Mouse (Mus musculus) liver, embryonic 13.5 days (tissue): ENCODE data around the gene Acpp. TPM values are rescaled to one million over a fixed set of nuclear protein-coding genes. Genes with fewer than 3 reads are reported as not detected.
"Not testable (repeated sequence)": the region's sequence is repeated elsewhere in the genome, so short reads cannot be mapped to it uniquely, and the experiment has no call there.

Experiments
- ATAC-seq: fragments of 200-750 bp; cut with Nextera tagmentation; 2 replicates; pipeline ENCODE4 v1.8.0; 2017; ENCODE audit warnings: low read depth, mild to moderate bottlenecking, moderate number of reproducible peaks, moderate library complexity
- DNase-seq: peaks from one replicate; pipeline ENCODE4 v3.0.0; 2022
- H3K27ac ChIP-seq: fragments of 300-500 bp; sonication (generic); 2 replicates; pipeline ENCODE4 v1.5.1; 2015; ENCODE audit warnings: moderate library complexity, mild to moderate bottlenecking, inconsistent platforms
- H3K27me3 ChIP-seq: fragments of 300-500 bp; sonication (generic); 2 replicates; pipeline ENCODE4 v1.6.1; 2015; ENCODE audit warnings: mild to moderate bottlenecking, inconsistent platforms
- H3K36me3 ChIP-seq: fragments of 300-500 bp; sonication (generic); 2 replicates; pipeline ENCODE4 v1.6.1; 2015; ENCODE audit warnings: mild to moderate bottlenecking, inconsistent platforms
- H3K4me1 ChIP-seq: fragments of 300-500 bp; sonication (generic); replicated peaks from 2 replicates; pipeline ENCODE4 v1.6.1; 2015; ENCODE audit warnings: inconsistent platforms
- H3K4me2 ChIP-seq: fragments of 300-500 bp; sonication (generic); 2 replicates; pipeline ENCODE4 v1.6.1; 2015; ENCODE audit warnings: inconsistent platforms, mild to moderate bottlenecking, moderate library complexity
- H3K4me3 ChIP-seq: fragments of 300-500 bp; sonication (generic); replicated peaks from 2 replicates; pipeline ENCODE4 v1.5.1; 2015; ENCODE audit warnings: mild to moderate bottlenecking, inconsistent platforms
- H3K9ac ChIP-seq: fragments of 300-500 bp; sonication (generic); 2 replicates; pipeline ENCODE4 v1.6.1; 2015; ENCODE audit warnings: mild to moderate bottlenecking, inconsistent platforms
- H3K9me3 ChIP-seq: fragments of 300-500 bp; sonication (generic); replicated peaks from 2 replicates; pipeline ENCODE4 v1.6.1; 2016; ENCODE audit warnings: inconsistent platforms
- WGBS: fragments of 180-500 bp; shearing (Covaris S2); methylation state at CpG from one replicate; pipeline ENCODE4 v1.1.7; 2015; ENCODE audit not compliant: insufficient replicate concordance; 5-methylcytosine and 5-hydroxymethylcytosine counted together
- polyA plus RNA-seq: library from polyadenylated mRNA; unstranded; fragments of >200 nt; fragmentation: Nextera tagmentation; extraction: Ambion mirVana; gene quantifications from 2 replicates; pipeline ENCODE4 v1.2.1, GENCODE M21; 2015

Acpp gene
- 0.07 and 0.14 TPM in 2 replicates for polyA plus RNA-seq

DNA sequence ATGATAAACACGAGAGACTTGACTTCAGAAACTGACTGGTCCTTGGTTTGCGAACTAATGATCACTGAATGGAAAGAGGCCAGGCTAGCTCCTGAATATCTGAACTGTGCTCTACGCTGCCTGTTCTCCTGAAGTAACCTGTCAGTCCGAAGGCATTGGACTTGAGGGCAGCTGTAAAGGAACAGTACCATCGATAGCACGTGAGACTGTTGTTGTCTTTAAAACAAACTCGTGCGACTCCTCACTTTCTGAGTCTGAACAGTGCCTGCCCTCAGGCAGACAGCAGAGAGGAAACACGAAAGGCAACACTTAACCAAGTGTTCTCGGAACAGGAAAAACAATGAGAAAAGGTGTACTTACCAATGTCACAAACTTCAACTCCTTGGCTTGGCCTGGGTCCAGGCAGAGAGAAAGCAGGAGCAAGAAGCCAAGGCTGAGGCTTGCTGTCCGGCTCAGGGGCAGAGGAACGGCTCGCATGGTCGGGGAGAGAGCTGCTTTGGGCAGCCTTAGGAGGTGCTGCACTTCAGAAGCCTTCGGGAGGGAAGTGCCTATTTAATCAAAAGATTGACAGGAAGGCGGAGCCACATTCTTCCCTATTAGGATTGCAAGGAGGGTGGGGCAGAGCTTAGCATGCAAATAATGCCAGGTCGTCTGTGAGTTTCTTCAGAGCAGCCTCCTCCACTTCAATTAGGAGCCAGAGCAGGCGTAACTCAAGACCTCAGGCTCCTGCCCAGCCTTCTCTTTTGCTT lies at the start of gene Acpp:
Gene Acpp, minus strand, starts transcription at position 566 of the 749 bp plus-strand sequence.
- Histone ChIP-seq H3K36me3 (no peaks in the 10 kb centered on the region), H3K4me2 (peak within 1 kb of the TSS; percentile 41), H3K4me3 (peak within 1 kb of the TSS; percentile 14; the same call in 1 of the 2 replicates), H3K27me3 (no peaks in the 10 kb centered on the region), H3K27ac (no peak within 1 kb of the TSS), H3K9ac (no peak within 1 kb of the TSS), H3K4me1 (0 out of 2 replicates have a peak, but pooled peaks cover 4% of the 10 kb centered on the region), H3K9me3 (no peaks in the 10 kb centered on the region)
- peak; percentile 29 for DNase-seq
- 19% methylated on average over 18 of the region's 18 CpGs for WGBS
- ATAC-seq, result peak; percentile 41; the same call in 1 of the 2 replicates

GRCm38 (mm10) chr9:104382571-104383170 lies 45.1 kb upstream of the Acpp start:
- 59% methylated on average over 6 of the region's 6 CpGs for WGBS
- ATAC-seq, result no peak

GRCm38 (mm10) chr9:104379532-104380162 lies 42.1 kb upstream of the Acpp start:
- Histone ChIP-seq H3K27me3 (no peaks in the 10 kb centered on the region), H3K27ac (no peak overlapping the region), H3K4me3 (no peak overlapping the region), H3K4me2 (no peak overlapping the region), H3K9me3 (no peaks in the 10 kb centered on the region), H3K4me1 (no peaks in the 10 kb centered on the region), H3K9ac (no peak overlapping the region), H3K36me3 (no peaks in the 10 kb centered on the region)
- 37% methylated on average over 9 of the region's 9 CpGs for WGBS
- ATAC-seq (no peak), DNase-seq (no peak)

More at GRCm38 (mm10) chr9:104382571-104383170, 45.1 kb upstream of the Acpp start:
- Histone ChIP-seq H3K9ac (no peak overlapping the region), H3K4me2 (no peak overlapping the region), H3K4me1 (no peaks in the 10 kb centered on the region), H3K4me3 (no peak overlapping the region), H3K27ac (no peak overlapping the region), H3K36me3 (no peaks in the 10 kb centered on the region), H3K27me3 (no peaks in the 10 kb centered on the region), H3K9me3 (no peaks in the 10 kb centered on the region)
- no peak for DNase-seq

DNA sequence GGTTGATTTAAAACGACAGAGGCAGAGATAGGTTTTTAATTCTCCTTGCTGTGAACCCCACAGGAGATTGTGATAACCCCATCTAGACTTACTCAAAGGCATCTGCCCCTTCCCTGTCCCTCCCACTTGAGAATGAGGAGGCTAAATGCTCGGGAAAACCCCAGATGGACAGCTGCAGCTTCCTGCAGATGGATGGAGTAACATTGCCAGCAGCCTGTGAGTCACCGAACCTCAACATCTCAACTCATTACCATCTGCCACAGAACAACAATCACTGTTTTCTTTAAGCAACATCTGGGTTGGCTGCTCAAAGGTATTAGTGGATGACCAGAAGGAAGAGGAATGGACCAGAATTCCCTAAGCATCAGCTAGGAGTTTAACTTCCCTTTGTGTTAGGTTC lies 38.0 kb upstream of the Acpp start:
- 30% methylated on average over 3 of the region's 3 CpGs for WGBS
- no peaks in the 10 kb centered on the region for H3K9me3 ChIP-seq
- no peak overlapping the region for H3K27ac ChIP-seq
- no peak overlapping the region for H3K9ac ChIP-seq
- H3K4me3 ChIP-seq, result no peak overlapping the region
- H3K4me2 ChIP-seq, result no peak overlapping the region
- no peaks in the 10 kb centered on the region for H3K36me3 ChIP-seq
- no peak for DNase-seq
- H3K4me1 ChIP-seq, result no peaks in the 10 kb centered on the region
- ATAC-seq, result no peak
- no peaks in the 10 kb centered on the region for H3K27me3 ChIP-seq

DNA sequence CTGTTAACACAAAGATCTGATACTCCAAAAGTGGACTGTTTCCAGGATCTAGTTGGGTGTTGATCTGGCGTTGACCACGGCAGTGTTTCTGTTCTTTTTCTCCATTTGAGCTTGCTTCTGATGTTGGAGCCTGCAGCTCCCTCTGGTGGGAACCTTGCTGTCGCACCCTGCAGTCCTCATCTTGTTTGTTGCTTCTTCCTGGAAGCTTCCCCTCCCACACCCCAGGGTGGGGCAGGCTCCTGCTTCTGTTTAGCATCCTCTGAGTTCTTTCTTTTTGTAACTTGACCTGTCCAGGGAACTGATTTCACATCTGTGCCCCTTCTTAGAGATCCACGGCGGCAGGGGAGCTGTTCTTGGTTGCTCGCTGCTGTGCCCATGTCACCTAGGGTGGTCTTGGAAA lies 35.7 kb upstream of the Acpp start:
- 23% methylated on average over 6 of the region's 6 CpGs for WGBS
- ATAC-seq, result no peak
- H3K27me3 ChIP-seq, result no peaks in the 10 kb centered on the region

GRCm38 (mm10) chr9:104366983-104367382 lies 29.4 kb upstream of the Acpp start:
- ATAC-seq (no peak), DNase-seq (no peak)
- 61% methylated on average over 2 of the region's 2 CpGs for WGBS
- no peaks in the 10 kb centered on the region for H3K27me3 ChIP-seq
- no peak overlapping the region for H3K27ac ChIP-seq
- H3K4me1 ChIP-seq, result no peaks in the 10 kb centered on the region
- no peaks in the 10 kb centered on the region for H3K36me3 ChIP-seq
- H3K4me2 ChIP-seq, result no peak overlapping the region
- no peaks in the 10 kb centered on the region for H3K9me3 ChIP-seq
- no peak overlapping the region for H3K4me3 ChIP-seq
- H3K9ac ChIP-seq, result no peak overlapping the region

More for the DNA sequence above, 35.7 kb upstream of the Acpp start:
- H3K9me3 ChIP-seq, result no peaks in the 10 kb centered on the region
- H3K4me3 ChIP-seq, result no peak overlapping the region
- no peaks in the 10 kb centered on the region for H3K36me3 ChIP-seq
- H3K4me1 ChIP-seq, result no peaks in the 10 kb centered on the region
- H3K27ac ChIP-seq, result no peak overlapping the region
- H3K4me2 ChIP-seq, result no peak overlapping the region
- DNase-seq, result peak; percentile 8
- no peak overlapping the region for H3K9ac ChIP-seq

DNA sequence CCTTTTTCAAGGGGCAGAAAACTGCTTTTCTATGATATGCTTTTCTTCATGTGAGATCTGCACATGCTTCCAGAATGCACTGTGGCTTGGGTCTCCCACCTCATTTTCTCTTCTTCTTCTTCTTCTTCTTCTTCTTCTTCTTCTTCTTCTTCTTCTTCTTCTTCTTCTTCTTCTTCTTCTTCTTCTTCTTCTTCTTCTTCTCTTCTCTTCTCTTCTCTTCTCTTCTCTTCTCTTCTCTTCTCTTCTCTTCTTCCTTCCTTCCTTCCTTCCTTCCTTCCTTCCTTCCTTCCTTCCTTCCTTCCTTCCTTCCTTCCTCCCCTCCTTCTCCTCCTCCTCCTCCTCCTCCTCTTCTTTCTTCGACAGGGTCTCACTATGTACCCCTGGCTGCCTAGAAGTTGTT lies 24.4 kb upstream of the Acpp start:
- H3K36me3 ChIP-seq, H3K4me3 ChIP-seq, DNase-seq, H3K27ac ChIP-seq, H3K27me3 ChIP-seq, H3K9ac ChIP-seq, H3K4me2 ChIP-seq, H3K9me3 ChIP-seq, H3K4me1 ChIP-seq, ATAC-seq: not testable (repeated sequence)
- WGBS, result 38% methylated on average over 1 of the region's 1 CpGs

- DNase-seq (no peak), ATAC-seq (no peak)
- Histone ChIP-seq H3K27me3 (no peaks in the 10 kb centered on the region), H3K9ac (no peak overlapping the region), H3K4me2 (no peak overlapping the region), H3K4me3 (no peak overlapping the region), H3K36me3 (no peaks in the 10 kb centered on the region), H3K9me3 (no peaks in the 10 kb centered on the region), H3K27ac (no peak overlapping the region), H3K4me1 (no peaks in the 10 kb centered on the region)
- 60% methylated on average over 17 of the region's 17 CpGs for WGBS
Observed at GRCm38 (mm10) chr9:104361073-104361891, 23.7 kb upstream of the Acpp start.

GRCm38 (mm10) chr9:104360389-104360788 lies 22.8 kb upstream of the Acpp start:
- no peaks in the 10 kb centered on the region for H3K9me3 ChIP-seq
- H3K27ac ChIP-seq, result no peak overlapping the region
- ATAC-seq, result no peak
- no peak overlapping the region for H3K4me3 ChIP-seq
- no peak overlapping the region for H3K4me2 ChIP-seq
- H3K4me1 ChIP-seq, result no peaks in the 10 kb centered on the region
- no peak for DNase-seq
- 72% methylated on average over 4 of the region's 4 CpGs for WGBS
- H3K27me3 ChIP-seq, result no peaks in the 10 kb centered on the region
- no peak overlapping the region for H3K9ac ChIP-seq
- H3K36me3 ChIP-seq, result no peaks in the 10 kb centered on the region

DNA sequence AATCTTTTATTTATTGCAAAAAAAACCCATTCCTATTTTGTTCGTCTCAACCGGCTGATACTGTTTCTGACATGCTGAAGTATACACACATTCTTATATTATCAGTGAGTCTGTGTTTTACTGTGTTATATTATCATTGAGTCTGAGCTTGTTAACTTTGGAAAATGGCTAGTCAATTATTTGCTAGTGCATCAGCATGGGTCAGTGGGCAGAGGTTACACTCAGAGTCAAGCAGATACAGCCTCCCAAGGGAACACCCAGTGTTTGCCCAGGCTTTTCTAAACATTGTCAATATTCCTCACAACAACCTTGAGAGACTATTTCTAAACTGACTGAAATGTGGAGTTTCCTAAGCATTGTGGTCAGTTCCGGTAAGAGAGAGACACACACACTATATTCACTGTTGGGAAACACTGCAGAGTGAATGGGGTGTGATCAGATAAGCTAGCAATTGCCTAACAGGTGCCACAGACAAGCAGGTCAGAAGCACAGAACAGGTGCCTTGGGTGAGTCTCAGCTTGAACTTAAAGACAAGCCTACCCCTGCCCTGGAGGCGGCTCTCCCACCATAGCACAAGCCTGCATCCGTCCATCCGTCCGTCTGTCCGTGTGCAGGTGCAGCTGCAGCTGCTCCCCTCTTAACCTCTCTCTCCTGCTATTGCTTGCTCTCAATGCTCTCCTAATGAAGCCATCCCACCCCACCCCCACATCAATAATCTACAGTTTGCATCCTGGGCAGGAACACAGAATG lies 18.1 kb upstream of the Acpp start:
- H3K4me2 ChIP-seq, result no peak overlapping the region
- H3K27ac ChIP-seq, result peak overlapping the region; percentile 48; the same call in 1 of the 2 replicates
- no peak overlapping the region for H3K4me3 ChIP-seq
- no peak for DNase-seq
- no peaks in the 10 kb centered on the region for H3K9me3 ChIP-seq
- H3K4me1 ChIP-seq, result no peaks in the 10 kb centered on the region
- no peaks in the 10 kb centered on the region for H3K36me3 ChIP-seq
- H3K27me3 ChIP-seq, result no peaks in the 10 kb centered on the region
- no peak overlapping the region for H3K9ac ChIP-seq
- WGBS, result 68% methylated on average over 8 of the region's 8 CpGs
- peak; percentile 62 for ATAC-seq
